In the genomic region with DNA sequence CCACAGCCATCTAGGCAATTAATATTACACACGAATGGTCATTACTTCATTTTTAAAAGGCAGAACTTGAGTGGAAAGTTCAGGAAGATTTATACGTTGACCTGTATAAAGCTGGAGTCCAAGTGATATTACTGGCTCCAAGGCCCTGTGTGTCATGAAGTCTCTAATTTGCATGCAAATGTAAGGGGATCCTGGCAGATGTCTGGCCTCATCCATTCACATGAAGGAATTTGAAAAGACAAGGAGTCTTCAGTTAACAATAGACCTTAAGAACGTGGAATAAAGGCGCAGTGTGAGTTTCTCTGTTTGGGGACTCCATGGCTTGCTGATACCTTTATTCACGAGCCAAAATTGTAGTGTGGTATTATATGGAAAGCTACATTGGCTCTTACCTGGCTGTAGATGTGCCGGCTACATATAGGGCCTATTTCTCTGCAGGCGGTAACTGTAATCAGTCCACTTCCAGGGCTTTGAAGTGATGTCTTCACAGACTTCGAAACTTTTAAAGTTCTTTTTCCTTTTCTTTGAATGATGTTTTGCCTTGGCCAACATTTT, we compare ENCODE assay signal across 10 mouse cellular contexts. TPM values are rescaled to one million over a fixed set of nuclear protein-coding genes. Genes with fewer than 3 reads are reported as not detected.
A peak's percentile ranks its signal among the peaks of the same experiment; 100 is the strongest.
DNase-seq lines count a peak whose midpoint lies in the region; ATAC-seq lines count a peak whose summit lies in the region.
"Had no signal": no experiment of that assay in that cellular context is flagged by ENCODE, and none has a peak within 500 bp of the region (broad histone marks: within the 10 kb centered on the region; RNA-seq: fewer than 3 reads in every experiment).

No protein-coding gene starts in this region.

- H3K4me2 ChIP-seq in heart, embryonic 11.5 days: peak overlapping the region; percentile 99; the same call in 1 of the 2 replicates
- peak overlapping the region; percentile 65 for H3K4me2 ChIP-seq in forebrain, embryonic 14.5 days (ENCODE audit: low read length)
- peak overlapping the region; percentile 82 for H3K4me2 ChIP-seq in midbrain, embryonic 11.5 days

- DNase-seq in heart, postnatal 25 days (ENCODE audit: low spot score): no peak
- peak; percentile 15 for DNase-seq in ZHBTc4 (ENCODE audit: low read depth, low spot score)
- DNase-seq in forebrain, embryonic 14.5 days (ENCODE audit: low spot score): peak; percentile 48
- peak; percentile 91 for DNase-seq in midbrain, embryonic 11.5 days (ENCODE audit: low spot score, missing footprints)
- DNase-seq in MN1 (ENCODE audit: low spot score): no peak
- DNase-seq in Muller cell, postnatal 12 days (ENCODE audit: inconsistent ontology term): no peak
- no peak for DNase-seq in adrenal gland, postnatal 25 days
- DNase-seq: kidney, adult 9 months had no signal

- WGBS in heart, embryonic 11.5 days (ENCODE audit: insufficient replicate concordance): 57% methylated on average over 8 of the region's 8 CpGs
- 5% methylated on average over 8 of the region's 8 CpGs for WGBS in forebrain, embryonic 14.5 days
- 19% methylated on average over 8 of the region's 8 CpGs for WGBS in midbrain, embryonic 11.5 days

- no peak overlapping the region for H3K4me3 ChIP-seq in heart, embryonic 11.5 days (ENCODE audit: low read depth, low read length)
- H3K4me3 ChIP-seq in forebrain, embryonic 14.5 days (ENCODE audit: low read depth, low read length): peak overlapping the region; percentile 85
- H3K4me3 ChIP-seq in midbrain, embryonic 11.5 days (ENCODE audit: low read depth, low read length): peak overlapping the region; percentile 79

- H3K4me1 ChIP-seq in heart, embryonic 11.5 days (ENCODE audit: control insufficient read depth, insufficient read depth, low read length): 0 out of 2 replicates have a peak, but pooled peaks cover 3% of the 10 kb centered on the region
- H3K4me1 ChIP-seq in forebrain, embryonic 14.5 days (ENCODE audit: control insufficient read depth, insufficient read depth, low read length): peaks cover 34% of the 10 kb centered on the region
- peaks cover 28% of the 10 kb centered on the region for H3K4me1 ChIP-seq in midbrain, embryonic 11.5 days (ENCODE audit: control insufficient read depth, insufficient read depth, low read length)

- no peak overlapping the region for H3K27ac ChIP-seq in heart, embryonic 11.5 days (ENCODE audit: low read depth, low read length)
- H3K27ac ChIP-seq in forebrain, embryonic 14.5 days (ENCODE audit: low read depth, low read length): no peak overlapping the region
- H3K27ac ChIP-seq in midbrain, embryonic 11.5 days (ENCODE audit: low read depth, low read length): no peak overlapping the region

- H3K9me3 ChIP-seq in heart, embryonic 11.5 days (replicated peaks; ENCODE audit: control insufficient read depth, low read length): no peaks in the 10 kb centered on the region
- no peaks in the 10 kb centered on the region for H3K9me3 ChIP-seq in forebrain, embryonic 14.5 days (replicated peaks; ENCODE audit: control insufficient read depth, low read length)
- H3K9me3 ChIP-seq in midbrain, embryonic 11.5 days (ENCODE audit: control insufficient read depth, low read length): no peaks in the 10 kb centered on the region

- H3K36me3 ChIP-seq in heart, embryonic 11.5 days (ENCODE audit: control insufficient read depth, insufficient read depth, low read length): no peaks in the 10 kb centered on the region
- H3K36me3 ChIP-seq in forebrain, embryonic 14.5 days (ENCODE audit: control insufficient read depth, insufficient read depth, low read length): no peaks in the 10 kb centered on the region
- H3K36me3 ChIP-seq in midbrain, embryonic 11.5 days (ENCODE audit: control insufficient read depth, insufficient read depth, low read length): no peaks in the 10 kb centered on the region

- peaks cover 31% of the 10 kb centered on the region for H3K27me3 ChIP-seq in heart, embryonic 11.5 days (ENCODE audit: control insufficient read depth, insufficient read depth, low read length)
- H3K27me3 ChIP-seq in forebrain, embryonic 14.5 days (replicated peaks; ENCODE audit: control insufficient read depth, insufficient read depth, low read length): no peaks in the 10 kb centered on the region
- no peaks in the 10 kb centered on the region for H3K27me3 ChIP-seq in midbrain, embryonic 11.5 days (ENCODE audit: control insufficient read depth, insufficient read depth, low read length)

- no peak overlapping the region for H3K9ac ChIP-seq in heart, embryonic 11.5 days (ENCODE audit: low read depth, low read length)
- peak overlapping the region; percentile 93 for H3K9ac ChIP-seq in forebrain, embryonic 14.5 days (ENCODE audit: low read length)
- peak overlapping the region; percentile 89; the same call in 1 of the 2 replicates for H3K9ac ChIP-seq in midbrain, embryonic 11.5 days (ENCODE audit: low read length)

- intact Hi-C loops in heart, postnatal 25 days (cut with DNase I): no loop called here

- no peak for ATAC-seq in heart, embryonic 11.5 days (replicated peaks; ENCODE audit: insufficient number of reproducible peaks, low FRiP score, low TSS enrichment)
- ATAC-seq in forebrain, embryonic 14.5 days: no peak
- ATAC-seq in midbrain, embryonic 11.5 days (ENCODE audit: low FRiP score): peak; percentile 23

RNA-seq across cellular contexts. Expression of gene Lrrn1, which starts 2.0 kb away (rescaled TPM):
- polyA plus RNA-seq in heart, embryonic 11.5 days (2014; fragmentation: Nextera tagmentation; extraction: Ambion mirVana): 3.3 and 3.9 TPM in 2 replicates
- under 1 TPM; 0.34 to 0.36 TPM for total RNA-seq in heart, postnatal 25 days (2021)
- 47.8 and 57.2 TPM in 2 replicates for polyA plus RNA-seq in forebrain, embryonic 14.5 days (2014; fragmentation: Nextera tagmentation; extraction: Ambion mirVana)
- 129 and 146 TPM in 2 replicates for polyA plus RNA-seq in midbrain, embryonic 11.5 days (2014; fragmentation: Nextera tagmentation; extraction: Ambion mirVana)
- total RNA-seq in adrenal gland, postnatal 25 days (2021): 44.1 and 57.7 TPM in 2 replicates
- total RNA-seq: neutrophil, adult 5-6 weeks had no signal

Comparison
In these comparisons a context has a peak if more than half of its experiments do, and no peak if none do; other contexts are left out.
1. DNase-seq: peak in ZHBTc4 (single experiment), forebrain, embryonic 14.5 days (single experiment) and midbrain, embryonic 11.5 days (single experiment); none in heart, postnatal 25 days (single experiment), MN1 (single experiment), Muller cell, postnatal 12 days (single experiment) and adrenal gland, postnatal 25 days (single experiment).
2. Peak in every context shown above with its lines, with median percentiles within 50 percentile points of each other: H3K4me2 ChIP-seq.